Mouse (Mus musculus) hindbrain, embryonic 15.5 days (tissue): ENCODE measurements around the gene Gm10309. TPM values are rescaled to one million over a fixed set of nuclear protein-coding genes. Genes with fewer than 3 reads are reported as not detected.
"Not testable (repeated sequence)": the region's sequence is repeated elsewhere in the genome, so short reads cannot be mapped to it uniquely, and the experiment has no call there.

ENCODE experiments used
- ATAC-seq: fragments of 200-750 bp; cut with Nextera tagmentation; 2 replicates; pipeline ENCODE4 v1.8.0; 2017; ENCODE audit warnings: low read depth, moderate number of reproducible peaks, moderate TSS enrichment; ENCODE audit not compliant: low FRiP score
- H3K27ac ChIP-seq: fragments of 300-500 bp; sonication (generic); replicated peaks from 2 replicates; pipeline ENCODE4 v1.5.1; 2015; ENCODE audit warnings: mild to moderate bottlenecking, inconsistent platforms
- H3K27me3 ChIP-seq: fragments of 300-500 bp; sonication (generic); 2 replicates; pipeline ENCODE4 v1.6.1; 2015; ENCODE audit warnings: control low read depth, inconsistent platforms
- H3K36me3 ChIP-seq: fragments of 300-500 bp; sonication (generic); 2 replicates; pipeline ENCODE4 v1.6.1; 2015; ENCODE audit warnings: control low read depth, inconsistent platforms
- H3K4me1 ChIP-seq: fragments of 300-500 bp; sonication (generic); replicated peaks from 2 replicates; pipeline ENCODE4 v1.6.1; 2015; ENCODE audit warnings: control low read depth, inconsistent platforms
- H3K4me2 ChIP-seq: fragments of 300-500 bp; sonication (generic); 2 replicates; pipeline ENCODE4 v1.6.1; 2015; ENCODE audit warnings: moderate library complexity, mild to moderate bottlenecking, inconsistent platforms
- H3K4me3 ChIP-seq: fragments of 300-500 bp; sonication (generic); 2 replicates; pipeline ENCODE4 v1.5.1; 2015; ENCODE audit warnings: mild to moderate bottlenecking, inconsistent platforms
- H3K9ac ChIP-seq: fragments of 300-500 bp; sonication (generic); 2 replicates; pipeline ENCODE4 v1.6.1; 2015; ENCODE audit warnings: inconsistent platforms
- H3K9me3 ChIP-seq: fragments of 300-500 bp; sonication (generic); 2 replicates; pipeline ENCODE4 v1.6.1; 2016; ENCODE audit warnings: control low read depth, inconsistent platforms
- WGBS: fragments of 180-500 bp; shearing (Covaris S2); methylation state at CpG from one replicate; pipeline ENCODE4 v1.1.7; 2015; 5-methylcytosine and 5-hydroxymethylcytosine counted together
- polyA plus RNA-seq: library from polyadenylated mRNA; unstranded; fragments of >200 nt; fragmentation: Nextera tagmentation; extraction: Ambion mirVana; gene quantifications from 2 replicates; pipeline ENCODE4 v1.2.1, GENCODE M21; 2015

Gene Gm10309
- polyA plus RNA-seq, 1 experiment from 2014 or later, result 0.17 TPM

- no peak overlapping the region for H3K4me3 ChIP-seq
- ATAC-seq, result no peak
- no peak overlapping the region for H3K27ac ChIP-seq
- no peaks in the 10 kb centered on the region for H3K4me1 ChIP-seq
- H3K9ac ChIP-seq, result no peak overlapping the region
- no peaks in the 10 kb centered on the region for H3K27me3 ChIP-seq
- H3K9me3 ChIP-seq, result no peaks in the 10 kb centered on the region
- H3K36me3 ChIP-seq, result no peaks in the 10 kb centered on the region
- 90% methylated on average over 10 of the region's 10 CpGs for WGBS
- H3K4me2 ChIP-seq, result no peak overlapping the region
Measured at GRCm38 (mm10) chr17:86489827-86490226, 15.2 kb downstream of the Gm10309 start.

GRCm38 (mm10) chr17:86487450-86487849 lies 17.6 kb downstream of the Gm10309 start:
- Histone ChIP-seq H3K9me3 (no peaks in the 10 kb centered on the region), H3K9ac (no peak overlapping the region), H3K36me3 (no peaks in the 10 kb centered on the region), H3K4me1 (no peaks in the 10 kb centered on the region), H3K4me3 (no peak overlapping the region), H3K27ac (no peak overlapping the region), H3K4me2 (no peak overlapping the region), H3K27me3 (no peaks in the 10 kb centered on the region)
- WGBS, result 88% methylated on average over 3 of the region's 3 CpGs
- no peak for ATAC-seq

- no peaks in the 10 kb centered on the region for H3K9me3 ChIP-seq
- 88% methylated on average over 5 of the region's 5 CpGs for WGBS
- no peak for ATAC-seq
- H3K4me1 ChIP-seq, result no peaks in the 10 kb centered on the region
- no peaks in the 10 kb centered on the region for H3K36me3 ChIP-seq
- no peak overlapping the region for H3K27ac ChIP-seq
- no peaks in the 10 kb centered on the region for H3K27me3 ChIP-seq
- H3K4me3 ChIP-seq, result no peak overlapping the region
- no peak overlapping the region for H3K9ac ChIP-seq
- no peak overlapping the region for H3K4me2 ChIP-seq
Measured at GRCm38 (mm10) chr17:86486657-86487056, 18.4 kb downstream of the Gm10309 start.

GRCm38 (mm10) chr17:86484087-86484737 lies 20.8 kb downstream of the Gm10309 start:
- no peaks in the 10 kb centered on the region for H3K27me3 ChIP-seq
- no peaks in the 10 kb centered on the region for H3K36me3 ChIP-seq
- no peaks in the 10 kb centered on the region for H3K9me3 ChIP-seq
- ATAC-seq, result 0 out of 2 replicates have a peak, but pooled peaks have one; percentile 30
- H3K4me3 ChIP-seq, result no peak overlapping the region
- no peak overlapping the region for H3K4me2 ChIP-seq
- whole genome bisulfite sequencing, result 5% methylated on average over 3 of the region's 3 CpGs
- H3K27ac ChIP-seq, result no peak overlapping the region
- H3K9ac ChIP-seq, result no peak overlapping the region
- H3K4me1 ChIP-seq, result no peaks in the 10 kb centered on the region

GRCm38 (mm10) chr17:86482675-86483074 lies 22.4 kb downstream of the Gm10309 start:
- H3K4me1 ChIP-seq, result no peaks in the 10 kb centered on the region
- H3K4me2 ChIP-seq, result no peak overlapping the region
- H3K27ac ChIP-seq, result no peak overlapping the region
- 90% methylated on average over 10 of the region's 10 CpGs for WGBS
- no peak overlapping the region for H3K4me3 ChIP-seq
- H3K27me3 ChIP-seq, result no peaks in the 10 kb centered on the region
- H3K9me3 ChIP-seq, result no peaks in the 10 kb centered on the region
- 0 out of 2 replicates have a peak, but pooled peaks cover 3% of the 10 kb centered on the region for H3K36me3 ChIP-seq
- no peak for ATAC-seq
- no peak overlapping the region for H3K9ac ChIP-seq

GRCm38 (mm10) chr17:86479406-86479805 lies 25.6 kb downstream of the Gm10309 start:
- no peaks in the 10 kb centered on the region for H3K4me1 ChIP-seq
- H3K36me3 ChIP-seq, result 0 out of 2 replicates have a peak, but pooled peaks cover 3% of the 10 kb centered on the region
- no peak overlapping the region for H3K9ac ChIP-seq
- H3K27me3 ChIP-seq, result no peaks in the 10 kb centered on the region
- no peak for ATAC-seq
- H3K27ac ChIP-seq, result no peak overlapping the region
- H3K4me3 ChIP-seq, result no peak overlapping the region
- 84% methylated on average over 10 of the region's 10 CpGs for WGBS
- H3K4me2 ChIP-seq, result no peak overlapping the region
- H3K9me3 ChIP-seq, result no peaks in the 10 kb centered on the region

- not testable (repeated sequence) for ATAC-seq, H3K4me1 ChIP-seq, H3K9ac ChIP-seq, H3K4me3 ChIP-seq, H3K4me2 ChIP-seq, H3K27me3 ChIP-seq, H3K36me3 ChIP-seq, H3K27ac ChIP-seq, H3K9me3 ChIP-seq
Measured at GRCm38 (mm10) chr17:86477401-86477800, 27.6 kb downstream of the Gm10309 start.

- Histone ChIP-seq H3K9ac (no peak overlapping the region), H3K27me3 (no peaks in the 10 kb centered on the region), H3K4me1 (no peaks in the 10 kb centered on the region), H3K4me3 (no peak overlapping the region), H3K36me3 (0 out of 2 replicates have a peak, but pooled peaks cover 3% of the 10 kb centered on the region), H3K9me3 (no peaks in the 10 kb centered on the region), H3K4me2 (no peak overlapping the region), H3K27ac (no peak overlapping the region)
- ATAC-seq, result no peak
- WGBS, result 89% methylated on average over 10 of the region's 10 CpGs
Measured at GRCm38 (mm10) chr17:86476674-86477073, 28.4 kb downstream of the Gm10309 start.

- no peak for ATAC-seq
- Histone ChIP-seq H3K4me2 (no peak overlapping the region), H3K9me3 (no peaks in the 10 kb centered on the region), H3K4me3 (no peak overlapping the region), H3K9ac (no peak overlapping the region), H3K27ac (no peak overlapping the region), H3K27me3 (no peaks in the 10 kb centered on the region), H3K4me1 (peaks cover 23% of the 10 kb centered on the region), H3K36me3 (no peaks in the 10 kb centered on the region)
- 54% methylated on average over 5 of the region's 5 CpGs for WGBS
Measured at GRCm38 (mm10) chr17:86471684-86472083, 33.3 kb downstream of the Gm10309 start.

- Histone ChIP-seq H3K27me3 (no peaks in the 10 kb centered on the region), H3K4me3 (no peak overlapping the region), H3K27ac (no peak overlapping the region), H3K9me3 (no peaks in the 10 kb centered on the region), H3K4me2 (no peak overlapping the region), H3K9ac (no peak overlapping the region), H3K36me3 (no peaks in the 10 kb centered on the region), H3K4me1 (peaks cover 33% of the 10 kb centered on the region)
- 87% methylated on average over 5 of the region's 5 CpGs for WGBS
- no peak for ATAC-seq
Measured at GRCm38 (mm10) chr17:86470160-86470559, 34.9 kb downstream of the Gm10309 start.

- no peaks in the 10 kb centered on the region for H3K36me3 ChIP-seq
- H3K9ac ChIP-seq, result no peak overlapping the region
- no peak overlapping the region for H3K27ac ChIP-seq
- peaks cover 43% of the 10 kb centered on the region for H3K4me1 ChIP-seq
- no peaks in the 10 kb centered on the region for H3K27me3 ChIP-seq
- ATAC-seq, result no peak
- WGBS, result 71% methylated on average over 5 of the region's 5 CpGs
- H3K4me3 ChIP-seq, result no peak overlapping the region
- no peaks in the 10 kb centered on the region for H3K9me3 ChIP-seq
- H3K4me2 ChIP-seq, result no peak overlapping the region
Measured at GRCm38 (mm10) chr17:86467967-86468366, 37.1 kb downstream of the Gm10309 start.

GRCm38 (mm10) chr17:86467291-86467898 lies 37.6 kb downstream of the Gm10309 start:
- no peak for ATAC-seq
- Histone ChIP-seq H3K9me3 (no peaks in the 10 kb centered on the region), H3K9ac (no peak overlapping the region), H3K36me3 (no peaks in the 10 kb centered on the region), H3K4me2 (no peak overlapping the region), H3K4me3 (no peak overlapping the region), H3K4me1 (peaks cover 43% of the 10 kb centered on the region), H3K27ac (no peak overlapping the region), H3K27me3 (no peaks in the 10 kb centered on the region)
- WGBS, result 55% methylated on average over 10 of the region's 10 CpGs
